Mouse (Mus musculus) intestine, embryonic 16.5 days (tissue): Measurements from ENCODE around the gene Synpr. TPM values are rescaled to one million over a fixed set of nuclear protein-coding genes. Genes with fewer than 3 reads are reported as not detected.

Source experiments
- ATAC-seq: fragments of 200-750 bp; cut with Nextera tagmentation; 2 replicates; pipeline ENCODE4 v1.8.0; 2017; ENCODE audit warnings: moderate TSS enrichment, moderate library complexity
- H3K27ac ChIP-seq: fragments of 300-500 bp; sonication (generic); 2 replicates; pipeline ENCODE4 v1.5.1; 2014; ENCODE audit warnings: mild to moderate bottlenecking, low read length
- H3K27me3 ChIP-seq: fragments of 300-500 bp; sonication (generic); replicated peaks from 2 replicates; pipeline ENCODE4 v1.6.1; 2014; ENCODE audit warnings: low read length, control low read depth, mixed read lengths; ENCODE audit not compliant: control insufficient read depth, insufficient read depth
- H3K36me3 ChIP-seq: fragments of 300-500 bp; sonication (generic); 2 replicates; pipeline ENCODE4 v1.6.1; 2014; ENCODE audit warnings: low read length, control low read depth; ENCODE audit not compliant: control insufficient read depth, insufficient read depth
- H3K4me1 ChIP-seq: fragments of 300-500 bp; sonication (generic); 2 replicates; pipeline ENCODE4 v1.6.1; 2014; ENCODE audit warnings: low read length, control low read depth, mixed read lengths; ENCODE audit not compliant: control insufficient read depth, insufficient read depth
- H3K4me2 ChIP-seq: fragments of 300-500 bp; sonication (generic); 2 replicates; pipeline ENCODE4 v1.6.1; 2014; ENCODE audit warnings: low read depth, low read length, control low read depth
- H3K4me3 ChIP-seq: fragments of 300-500 bp; sonication (generic); 2 replicates; pipeline ENCODE4 v1.5.1; 2014; ENCODE audit warnings: mild to moderate bottlenecking, low read length
- H3K9ac ChIP-seq: fragments of 300-500 bp; sonication (generic); 2 replicates; pipeline ENCODE4 v1.6.1; 2014; ENCODE audit warnings: low read depth, low read length
- H3K9me3 ChIP-seq: fragments of 300-500 bp; sonication (generic); 2 replicates; pipeline ENCODE4 v1.6.1; 2016; ENCODE audit warnings: low read length, control low read depth; ENCODE audit not compliant: control insufficient read depth
- WGBS: fragments of 180-500 bp; shearing (Covaris S2); extraction: QIAGEN DNeasy Blood & Tissue Kit; methylation state at CpG from one replicate; pipeline ENCODE4 v1.1.7; 2014; 5-methylcytosine and 5-hydroxymethylcytosine counted together
- polyA plus RNA-seq: library from polyadenylated mRNA; unstranded; fragments of >200 nt; fragmentation: Nextera tagmentation; extraction: Ambion mirVana; gene quantifications from 2 replicates; pipeline ENCODE4 v1.2.1, GENCODE M21; 2015

The Synpr gene
- polyA plus RNA-seq, 1 experiment from 2014 or later = 1.7 TPM

DNA sequence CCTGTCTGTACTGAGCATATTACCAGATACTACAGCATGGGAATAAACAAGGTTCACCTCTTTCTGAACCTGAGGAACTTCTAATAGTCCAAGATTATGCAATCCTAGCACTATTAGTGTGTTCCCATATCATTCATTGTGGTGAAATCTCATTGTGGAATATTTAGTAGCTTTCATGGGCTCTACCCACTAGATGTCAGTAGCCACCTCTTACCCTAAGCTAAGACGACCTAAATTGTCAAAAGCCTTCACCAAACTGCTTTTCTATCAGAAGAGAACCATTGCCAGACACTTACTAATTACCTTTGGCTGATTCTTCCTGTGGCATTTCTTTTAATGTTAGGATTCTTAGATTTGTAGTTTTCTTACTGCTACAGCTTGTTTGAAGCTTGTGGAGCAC, 174.8 kb downstream of the Synpr start:
- Histone ChIP-seq H3K36me3 (no peaks in the 10 kb centered on the region), H3K4me2 (no peak overlapping the region), H3K4me1 (no peaks in the 10 kb centered on the region), H3K9ac (no peak overlapping the region), H3K27ac (no peak overlapping the region), H3K4me3 (no peak overlapping the region), H3K27me3 (no peaks in the 10 kb centered on the region), H3K9me3 (no peaks in the 10 kb centered on the region)
- WGBS = 20% methylated on average over 1 of the region's 1 CpGs
- no peak for ATAC-seq

DNA sequence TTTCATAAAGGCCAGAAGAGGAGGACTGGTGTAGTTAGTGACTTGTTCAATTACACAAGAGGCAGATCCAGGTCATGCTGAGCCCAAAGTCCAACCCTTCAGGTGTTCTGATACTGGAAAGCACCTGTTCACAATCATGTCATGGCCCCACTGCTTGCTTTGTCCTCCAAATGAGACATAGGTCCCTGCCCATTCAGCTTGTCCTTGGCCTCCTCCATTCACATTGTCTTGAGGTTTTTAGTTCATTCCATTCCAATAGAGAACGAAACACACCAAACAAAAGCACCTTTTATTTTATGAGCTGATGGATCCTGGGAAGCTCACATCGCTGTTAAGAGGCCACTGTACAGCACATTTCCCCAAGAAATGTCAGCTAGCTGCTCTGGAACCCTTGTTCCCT, 184.6 kb downstream of the Synpr start:
- Histone ChIP-seq H3K4me1 (no peaks in the 10 kb centered on the region), H3K36me3 (no peaks in the 10 kb centered on the region), H3K4me3 (no peak overlapping the region), H3K27me3 (no peaks in the 10 kb centered on the region), H3K4me2 (no peak overlapping the region), H3K27ac (no peak overlapping the region), H3K9me3 (no peaks in the 10 kb centered on the region), H3K9ac (no peak overlapping the region)
- WGBS = 75% methylated on average over 2 of the region's 2 CpGs
- no peak for ATAC-seq

DNA sequence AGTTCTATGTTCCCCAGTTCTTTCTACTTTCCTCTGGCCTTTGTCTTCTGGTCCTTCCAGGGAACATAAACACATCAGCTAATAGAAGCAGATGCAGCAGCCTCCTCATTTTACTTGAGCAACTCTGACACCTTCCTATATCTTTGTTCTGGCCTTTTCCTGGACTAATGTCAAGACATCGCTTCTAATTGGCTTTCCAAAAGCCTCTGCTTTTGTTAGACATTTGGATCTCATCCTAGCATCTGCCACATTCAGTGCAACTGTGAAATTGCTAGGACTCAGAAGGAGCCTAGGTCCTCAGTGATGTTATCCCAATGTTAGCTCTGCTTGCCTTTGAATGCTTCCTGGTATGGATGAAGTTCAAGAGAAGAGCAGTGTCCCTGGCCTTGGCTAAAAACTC, 193.2 kb downstream of the Synpr start:
- H3K9ac ChIP-seq = no peak overlapping the region
- no peak overlapping the region for H3K4me3 ChIP-seq
- no peaks in the 10 kb centered on the region for H3K27me3 ChIP-seq
- H3K27ac ChIP-seq = no peak overlapping the region
- no peaks in the 10 kb centered on the region for H3K9me3 ChIP-seq
- no peak for ATAC-seq
- no peaks in the 10 kb centered on the region for H3K4me1 ChIP-seq
- H3K4me2 ChIP-seq = no peak overlapping the region
- 75% methylated on average over 1 of the region's 1 CpGs for WGBS
- no peaks in the 10 kb centered on the region for H3K36me3 ChIP-seq

DNA sequence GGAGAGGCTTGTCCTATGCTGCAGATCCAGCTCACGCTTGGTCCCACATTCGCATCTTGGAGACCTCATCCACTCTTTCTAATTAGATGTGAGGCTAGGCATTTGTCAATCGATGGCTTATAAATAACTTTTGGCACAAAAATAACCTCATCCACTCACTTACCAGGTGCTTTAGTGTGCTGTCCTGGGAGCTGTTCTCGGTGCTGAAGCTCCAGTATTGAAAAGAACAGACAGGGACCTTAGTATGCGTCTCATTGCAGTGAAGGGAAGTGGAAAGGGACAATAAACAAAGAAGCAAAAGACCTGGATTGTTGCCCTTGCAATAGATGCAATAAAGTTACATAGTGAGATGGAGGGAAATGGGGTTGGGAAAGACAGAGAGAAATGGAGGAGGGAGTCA, 220.8 kb downstream of the Synpr start:
- no peaks in the 10 kb centered on the region for H3K36me3 ChIP-seq
- 50% methylated on average over 5 of the region's 5 CpGs for WGBS
- ATAC-seq = no peak
- H3K27me3 ChIP-seq = no peaks in the 10 kb centered on the region
- no peak overlapping the region for H3K4me2 ChIP-seq
- H3K4me3 ChIP-seq = no peak overlapping the region
- no peaks in the 10 kb centered on the region for H3K9me3 ChIP-seq
- no peak overlapping the region for H3K9ac ChIP-seq
- H3K4me1 ChIP-seq = no peaks in the 10 kb centered on the region
- H3K27ac ChIP-seq = no peak overlapping the region

DNA sequence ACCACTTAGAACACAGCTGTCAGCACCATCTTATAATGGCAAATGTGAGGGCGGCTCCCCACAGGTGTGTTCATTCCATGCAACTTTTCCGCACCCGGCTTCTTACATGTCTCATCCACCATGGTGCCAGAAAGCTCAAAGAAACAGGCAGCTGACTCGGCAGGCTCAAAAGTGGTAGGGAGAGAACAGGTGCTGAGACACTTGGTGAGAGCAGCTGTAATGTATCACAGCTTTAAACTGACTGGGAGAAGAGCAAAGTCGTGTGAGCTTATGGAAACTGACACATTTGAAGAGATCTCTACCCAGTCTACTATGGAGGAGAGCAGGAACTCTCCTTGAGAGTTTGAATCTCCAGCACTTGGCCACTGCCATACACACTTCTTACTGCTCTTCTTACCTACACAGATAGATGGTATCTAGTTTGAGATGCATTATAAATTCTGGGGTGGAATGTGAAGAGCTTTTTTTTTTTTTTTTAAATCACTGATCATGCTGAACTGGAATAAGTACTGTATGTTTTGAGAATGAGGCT, 234.1 kb downstream of the Synpr start:
- WGBS = 82% methylated on average over 5 of the region's 5 CpGs
- no peaks in the 10 kb centered on the region for H3K9me3 ChIP-seq

DNA sequence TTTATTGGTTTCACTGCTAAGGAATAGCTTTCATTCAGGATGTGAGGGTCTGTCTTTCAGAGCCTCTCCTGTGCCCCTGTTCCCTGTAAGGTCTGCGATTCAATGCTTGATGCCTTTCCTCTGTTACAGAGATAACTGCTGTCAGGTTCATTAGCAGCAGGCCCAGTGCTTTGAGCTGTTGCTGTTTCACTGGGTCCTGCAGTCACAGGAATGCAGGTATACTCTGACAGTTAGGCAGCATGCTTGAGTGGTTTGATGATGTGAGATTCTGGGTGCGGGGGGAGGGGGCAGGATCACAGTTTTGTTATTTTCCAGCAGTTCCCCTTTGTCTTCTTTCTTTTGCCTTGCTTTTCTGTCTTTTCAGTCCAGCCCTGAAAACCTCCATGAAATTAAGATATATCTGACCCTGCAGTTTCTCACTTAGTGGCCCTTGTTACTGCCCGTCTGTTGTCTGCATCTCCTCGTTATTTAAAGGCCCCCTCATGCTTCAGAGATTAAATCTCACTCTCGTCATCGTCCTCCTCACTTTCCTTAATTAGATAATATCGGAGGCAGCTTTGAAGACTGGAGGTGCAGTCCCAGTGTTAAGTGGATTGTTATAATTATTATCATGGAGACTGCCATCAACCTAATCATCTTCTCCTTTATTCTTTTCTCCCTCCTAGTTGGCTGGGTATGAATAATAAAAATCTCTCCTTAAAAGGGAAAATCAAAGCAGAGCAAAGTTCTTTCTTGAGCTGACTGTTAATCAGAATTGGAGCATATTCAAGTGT, 234.8 kb downstream of the Synpr start:
- no peak overlapping the region for H3K4me2 ChIP-seq
- 79% methylated on average over 7 of the region's 7 CpGs for WGBS
- no peak for ATAC-seq
- no peaks in the 10 kb centered on the region for H3K36me3 ChIP-seq
- no peak overlapping the region for H3K4me3 ChIP-seq
- no peak overlapping the region for H3K9ac ChIP-seq
- H3K4me1 ChIP-seq = no peaks in the 10 kb centered on the region
- H3K27me3 ChIP-seq = no peaks in the 10 kb centered on the region
- no peaks in the 10 kb centered on the region for H3K9me3 ChIP-seq
- no peak overlapping the region for H3K27ac ChIP-seq

More for the DNA sequence above, 234.1 kb downstream of the Synpr start:
- H3K36me3 ChIP-seq = no peaks in the 10 kb centered on the region
- H3K9ac ChIP-seq = no peak overlapping the region
- no peak overlapping the region for H3K27ac ChIP-seq
- no peak for ATAC-seq
- no peaks in the 10 kb centered on the region for H3K4me1 ChIP-seq
- H3K4me3 ChIP-seq = no peak overlapping the region
- H3K4me2 ChIP-seq = no peak overlapping the region
- H3K27me3 ChIP-seq = no peaks in the 10 kb centered on the region

DNA sequence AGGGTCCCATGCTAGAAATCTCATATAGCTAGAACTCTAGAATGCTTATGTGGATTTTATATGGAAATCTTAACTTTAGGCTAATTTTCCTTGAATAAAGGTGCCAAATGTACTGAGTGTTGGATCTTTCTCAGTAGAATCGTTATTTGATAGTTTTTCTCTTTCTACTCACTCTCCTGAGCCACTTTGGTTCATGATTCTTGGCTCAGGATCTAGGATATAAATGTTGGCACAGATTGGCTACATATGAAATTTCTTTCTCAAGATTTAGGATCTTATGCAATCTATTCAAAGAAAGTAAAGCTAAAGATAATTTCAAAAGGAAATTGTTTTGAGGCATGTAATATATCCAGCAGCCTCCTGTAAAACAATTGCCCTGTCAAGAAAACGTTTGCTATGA, 263.2 kb downstream of the Synpr start:
- no peaks in the 10 kb centered on the region for H3K36me3 ChIP-seq
- H3K27me3 ChIP-seq = no peaks in the 10 kb centered on the region
- no peak for ATAC-seq
- no peaks in the 10 kb centered on the region for H3K9me3 ChIP-seq
- no peak overlapping the region for H3K27ac ChIP-seq
- H3K4me1 ChIP-seq = no peaks in the 10 kb centered on the region
- H3K4me2 ChIP-seq = no peak overlapping the region
- WGBS = 45% methylated on average over 2 of the region's 2 CpGs
- no peak overlapping the region for H3K4me3 ChIP-seq
- no peak overlapping the region for H3K9ac ChIP-seq

DNA sequence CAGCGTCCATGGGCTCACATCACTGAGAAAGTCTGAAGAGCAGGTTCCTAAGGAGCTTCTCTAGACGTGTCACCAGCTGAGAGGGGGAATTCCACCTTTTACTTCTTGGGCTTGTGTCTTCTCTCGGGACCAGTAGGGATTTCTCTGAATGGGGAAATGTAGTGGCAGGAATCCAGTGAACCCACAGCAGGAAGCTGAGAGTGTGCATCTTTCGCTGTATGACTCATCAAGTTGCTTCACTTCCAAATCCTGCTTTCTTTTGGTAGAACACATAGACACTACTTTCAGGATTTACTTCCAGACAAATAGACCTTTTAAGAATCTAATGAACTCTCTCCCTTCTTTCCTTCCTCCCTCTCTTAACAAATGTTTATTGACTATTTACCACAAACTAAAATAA, 266.6 kb downstream of the Synpr start:
- Histone ChIP-seq H3K27ac (no peak overlapping the region), H3K36me3 (no peaks in the 10 kb centered on the region), H3K9ac (no peak overlapping the region), H3K4me3 (no peak overlapping the region), H3K27me3 (no peaks in the 10 kb centered on the region), H3K4me1 (no peaks in the 10 kb centered on the region), H3K9me3 (no peaks in the 10 kb centered on the region), H3K4me2 (no peak overlapping the region)
- 72% methylated on average over 4 of the region's 4 CpGs for WGBS
- no peak for ATAC-seq

DNA sequence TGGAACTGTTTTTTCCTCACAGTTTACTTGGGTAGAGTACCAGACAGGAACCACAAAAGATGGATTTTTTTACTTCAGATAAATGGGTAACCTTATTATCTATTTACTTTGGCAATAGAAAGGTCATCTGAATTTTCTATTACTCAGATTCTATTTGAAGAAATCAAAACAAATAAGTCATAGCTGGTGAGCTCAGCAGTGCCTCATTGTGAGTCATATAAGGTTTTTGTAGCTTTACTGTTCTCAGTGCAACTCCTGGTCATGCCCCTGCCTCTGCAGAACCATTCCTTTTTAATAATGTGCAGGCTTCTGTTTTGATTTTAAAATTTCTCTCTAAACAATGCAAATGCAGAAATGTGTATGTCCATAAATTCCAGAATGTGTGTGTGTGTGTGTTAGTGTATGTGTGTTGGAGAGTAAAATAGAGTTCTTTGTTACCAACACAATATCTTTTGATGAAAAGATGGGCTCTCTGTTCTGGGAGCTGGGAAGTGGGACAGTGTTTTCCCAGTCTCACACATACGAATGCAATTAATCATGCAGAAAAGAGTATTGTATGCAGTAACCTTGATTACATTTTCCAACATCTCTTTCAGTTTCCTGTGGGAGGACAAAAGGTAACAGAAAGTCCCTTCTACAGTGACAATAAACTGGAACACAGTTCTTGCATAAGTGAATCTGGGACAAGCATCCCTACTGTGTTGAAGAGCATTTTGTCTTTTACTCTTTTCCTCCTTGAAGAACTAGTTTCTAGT, 269.2 kb downstream of the Synpr start:
- H3K4me1 ChIP-seq = no peaks in the 10 kb centered on the region
- no peaks in the 10 kb centered on the region for H3K36me3 ChIP-seq
- H3K27ac ChIP-seq = no peak overlapping the region
- H3K4me3 ChIP-seq = no peak overlapping the region
- no peak for ATAC-seq
- no peaks in the 10 kb centered on the region for H3K27me3 ChIP-seq
- no peak overlapping the region for H3K4me2 ChIP-seq
- WGBS = 64% methylated on average over 1 of the region's 1 CpGs
- H3K9me3 ChIP-seq = no peaks in the 10 kb centered on the region
- no peak overlapping the region for H3K9ac ChIP-seq
